Mouse (Mus musculus): ENCODE measurements around the gene Smug1.

The Smug1 gene

DNA sequence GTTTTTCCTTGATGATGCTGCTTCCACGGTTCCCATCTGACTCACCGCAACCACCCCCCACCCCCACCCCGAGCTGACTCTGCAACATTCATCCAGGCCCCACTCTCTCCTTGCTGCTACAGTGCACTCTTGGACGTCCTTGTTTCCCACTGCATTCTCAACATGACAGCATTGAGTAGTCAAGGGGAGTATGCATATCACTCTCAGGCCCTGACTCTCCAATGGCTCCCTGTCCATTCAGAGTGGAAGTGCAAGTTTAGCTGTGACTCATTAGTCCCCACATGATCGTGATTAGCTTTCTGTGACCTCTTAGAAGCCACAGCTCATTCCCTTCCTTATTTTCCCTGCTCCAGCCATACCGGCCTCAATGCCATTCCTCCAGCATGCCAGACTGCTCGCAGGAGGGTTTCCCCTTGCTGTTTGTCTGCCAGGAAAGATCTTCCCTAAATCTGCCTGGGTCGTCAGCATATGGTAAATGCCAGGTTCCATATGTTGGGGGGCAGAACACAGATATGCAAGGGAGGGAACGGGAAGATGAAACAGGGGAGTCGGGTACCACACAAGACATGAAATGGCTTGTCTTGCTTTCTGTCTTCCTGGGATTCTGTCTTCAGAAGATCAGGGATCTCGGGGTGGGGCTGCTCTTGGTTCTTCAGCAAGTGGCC is 21.1 kb downstream of the Smug1 start:
- no peak for DNase-seq (ENCODE audit: low read depth, low spot score)

DNA sequence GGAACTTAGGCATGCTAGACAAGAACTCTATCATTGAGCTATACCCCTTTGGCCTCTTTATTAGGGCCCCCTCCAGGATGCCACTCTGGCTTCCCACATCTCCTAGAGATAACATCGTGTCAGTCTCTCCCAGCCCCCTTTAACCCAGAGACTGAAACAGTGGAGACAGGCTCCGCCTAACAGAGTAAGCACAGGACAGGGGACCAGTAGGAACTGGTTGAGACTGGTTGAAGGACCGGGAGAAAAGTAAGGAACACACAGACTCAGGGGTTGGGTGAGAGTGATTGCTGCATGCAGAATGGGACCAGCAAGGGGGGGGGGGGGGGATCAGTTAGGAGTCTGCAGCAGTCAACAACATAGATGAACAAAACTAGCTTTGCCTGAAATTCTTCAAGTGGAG is 22.7 kb downstream of the Smug1 start:
- no peak for DNase-seq (ENCODE audit: low read depth, low spot score)

DNA sequence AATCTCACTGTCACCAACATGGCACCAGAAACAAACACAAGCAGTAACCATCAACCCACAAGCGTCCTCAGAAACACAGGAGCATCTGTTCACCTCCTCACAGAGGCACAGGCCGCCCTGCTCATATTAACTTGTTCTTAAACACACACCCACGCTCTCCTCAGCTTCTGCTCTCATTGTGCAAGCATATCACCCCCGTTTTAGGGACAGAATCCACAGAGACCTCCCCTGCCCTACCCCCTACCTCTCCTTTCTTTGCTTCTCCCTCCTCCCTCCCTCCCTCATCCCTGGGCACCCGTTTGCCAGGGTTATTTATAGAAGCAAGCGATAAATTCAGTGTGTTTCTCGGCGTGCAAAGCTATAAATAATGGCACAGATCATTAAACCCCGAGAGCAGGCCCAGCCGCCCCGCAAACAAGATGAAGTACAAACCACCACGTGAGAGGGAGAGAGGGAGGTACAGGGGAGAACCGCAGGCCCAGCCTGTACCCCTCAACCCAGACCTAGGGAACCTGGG is 31.4 kb downstream of the Smug1 start:
- no peak for DNase-seq (ENCODE audit: low read depth, low spot score)

DNA sequence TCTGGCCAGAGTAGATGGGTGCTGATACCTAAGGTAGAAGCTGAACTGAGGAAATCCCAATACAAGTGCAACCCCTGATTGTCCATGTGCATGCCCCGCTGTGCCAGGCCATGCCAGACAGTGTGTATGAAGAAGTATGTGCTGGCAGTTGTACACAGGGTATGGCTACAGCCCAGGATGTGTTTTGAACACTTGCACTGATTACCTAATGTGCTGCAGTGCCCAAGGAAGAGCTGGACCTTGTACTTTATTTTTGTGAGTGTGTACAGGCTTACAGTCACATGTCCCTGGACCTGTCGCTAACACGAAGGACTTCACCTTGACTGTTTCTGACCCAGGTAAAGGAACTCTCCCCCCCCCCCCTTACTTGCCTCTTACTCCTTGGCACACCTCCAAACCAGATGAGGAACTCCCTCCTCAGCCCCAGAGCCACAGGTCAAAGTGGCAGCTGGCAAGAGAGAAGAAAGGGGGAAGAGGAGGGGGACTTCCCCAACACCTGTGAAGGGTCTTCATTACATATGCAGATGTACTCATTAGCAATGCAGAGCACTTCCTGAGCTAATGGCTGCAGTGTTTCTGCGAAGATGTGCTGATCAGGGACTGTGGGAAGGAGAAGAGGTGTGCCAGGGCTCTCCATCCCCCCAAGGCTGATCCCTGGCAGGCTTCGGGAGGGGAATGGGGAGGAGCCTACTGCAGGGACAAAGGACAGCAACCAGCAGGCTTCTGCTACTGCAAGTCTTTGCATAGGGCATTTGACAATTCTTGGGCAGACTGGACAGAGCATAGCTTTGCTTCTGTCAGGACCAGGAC is 32.4 kb downstream of the Smug1 start:
- DNase-seq (ENCODE audit: low read depth, low spot score): no peak

GRCm38 (mm10) chr15:103133761-103134160 is 33.1 kb downstream of the Smug1 start:
- no peak for DNase-seq (ENCODE audit: low read depth, low spot score)

DNA sequence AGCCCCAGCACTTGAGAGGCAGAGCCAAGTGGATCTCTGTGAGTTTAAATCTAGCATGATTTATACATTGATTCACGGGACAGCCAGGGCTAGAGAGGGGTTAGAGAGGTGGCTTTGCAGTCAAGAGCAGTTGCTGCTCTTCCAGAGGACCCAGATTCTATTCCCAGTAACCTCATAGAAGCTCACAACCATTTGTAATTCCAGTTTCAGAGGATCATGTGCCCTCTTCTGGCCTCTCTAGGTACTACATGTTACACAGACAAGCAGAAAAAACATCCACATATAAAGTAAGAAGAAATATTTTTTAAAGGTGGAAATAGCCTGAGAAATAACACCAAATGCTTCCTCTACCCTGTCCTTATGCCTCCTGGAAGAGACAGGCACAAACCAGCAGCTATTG is 36.2 kb downstream of the Smug1 start:
- DNase-seq (ENCODE audit: low read depth, low spot score): no peak

- DNase-seq (ENCODE audit: low read depth, low spot score): no peak
Measured at GRCm38 (mm10) chr15:103129289-103129688, 37.6 kb downstream of the Smug1 start.

- DNase-seq (ENCODE audit: low read depth, low spot score): no peak
Measured at GRCm38 (mm10) chr15:103128056-103128833, 38.6 kb downstream of the Smug1 start.

DNA sequence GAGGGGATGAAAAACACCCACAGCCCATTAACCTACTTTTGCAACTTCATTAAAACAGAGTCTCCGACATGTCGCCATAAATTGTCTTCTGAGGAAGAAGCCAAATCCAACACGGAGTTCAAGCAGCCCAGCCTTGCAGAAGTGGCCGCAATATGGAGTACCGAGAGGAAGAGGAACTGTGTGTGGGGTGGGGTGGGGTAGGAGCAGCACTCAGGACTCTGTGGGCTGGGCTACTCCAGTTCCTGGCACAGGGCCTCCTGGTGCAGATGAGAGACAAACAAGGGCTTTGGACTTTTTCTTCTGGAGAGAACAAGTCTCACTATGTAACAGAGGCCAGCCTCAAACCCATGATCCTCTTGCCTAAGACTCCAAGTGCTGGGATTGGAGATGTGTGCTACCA is 40.9 kb downstream of the Smug1 start:
- DNase-seq (ENCODE audit: low read depth, low spot score): no peak

DNA sequence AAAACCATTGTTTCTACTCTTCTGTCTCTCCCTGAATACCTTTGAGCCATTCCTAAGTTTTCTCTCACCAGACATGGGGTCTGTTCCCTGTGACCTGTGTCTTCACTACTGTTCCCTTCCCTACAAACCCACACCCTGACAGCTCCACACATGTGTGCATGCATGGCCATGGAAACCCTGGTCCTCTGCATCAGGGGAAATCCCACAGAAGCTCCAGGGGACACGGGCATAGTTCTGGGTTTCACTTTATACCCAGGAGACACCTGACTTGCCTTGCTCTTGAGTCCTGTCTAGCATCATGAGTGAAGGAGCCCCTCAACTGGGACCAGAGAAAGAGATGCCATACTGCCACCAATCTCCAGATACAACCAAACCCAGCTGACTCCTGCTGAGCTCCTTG is 42.6 kb downstream of the Smug1 start:
- no peak for DNase-seq (ENCODE audit: low read depth, low spot score)

- DNase-seq (ENCODE audit: low read depth, low spot score): no peak
Measured at GRCm38 (mm10) chr15:103123343-103123742, 43.5 kb downstream of the Smug1 start.

GRCm38 (mm10) chr15:103122372-103122771 is 44.5 kb downstream of the Smug1 start:
- DNase-seq (ENCODE audit: low read depth, low spot score): no peak

- no peak for DNase-seq (ENCODE audit: low read depth, low spot score)
Measured at GRCm38 (mm10) chr15:103121416-103121815, 45.5 kb downstream of the Smug1 start.

DNA sequence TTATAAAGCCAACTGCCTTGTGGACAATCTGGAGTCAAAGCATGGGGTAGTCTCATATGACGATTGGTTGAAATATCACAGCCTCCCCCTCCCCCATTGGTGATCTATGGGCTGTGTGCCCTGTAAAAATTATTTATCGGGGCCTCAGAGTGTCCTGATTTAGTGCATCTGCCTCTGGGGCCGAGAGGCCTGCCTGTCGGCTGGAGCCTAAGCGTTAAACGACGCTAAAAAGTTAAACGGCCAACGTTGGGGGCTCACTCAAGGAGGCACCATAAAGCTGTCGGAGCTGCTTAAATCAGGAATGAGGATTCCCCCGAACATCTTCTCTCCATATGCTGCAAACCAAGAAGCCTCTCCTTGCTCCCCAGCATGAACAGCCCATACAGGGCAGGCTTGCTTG is 46.3 kb downstream of the Smug1 start:
- no peak for DNase-seq (ENCODE audit: low read depth, low spot score)

DNA sequence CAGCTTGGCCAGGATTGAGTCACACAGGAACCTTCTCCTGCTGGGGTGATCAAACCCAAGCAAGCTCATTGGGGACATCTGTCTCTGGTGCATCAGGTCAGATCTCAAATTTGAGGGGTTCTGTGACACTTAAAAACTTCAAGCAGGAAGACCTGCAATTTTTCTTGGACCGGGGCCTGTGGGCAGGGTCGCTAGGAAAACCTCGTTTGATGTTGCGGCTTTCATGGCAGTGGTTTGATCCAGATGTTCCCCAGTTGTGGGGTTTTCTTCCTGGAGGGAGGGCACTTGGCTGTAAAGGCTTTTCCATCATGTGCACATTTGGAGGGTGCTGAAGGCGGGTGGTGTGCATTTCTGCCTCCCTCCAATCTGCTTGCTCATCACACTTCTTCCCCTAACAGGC is 51.2 kb downstream of the Smug1 start:
- DNase-seq (ENCODE audit: low read depth, low spot score): no peak

DNA sequence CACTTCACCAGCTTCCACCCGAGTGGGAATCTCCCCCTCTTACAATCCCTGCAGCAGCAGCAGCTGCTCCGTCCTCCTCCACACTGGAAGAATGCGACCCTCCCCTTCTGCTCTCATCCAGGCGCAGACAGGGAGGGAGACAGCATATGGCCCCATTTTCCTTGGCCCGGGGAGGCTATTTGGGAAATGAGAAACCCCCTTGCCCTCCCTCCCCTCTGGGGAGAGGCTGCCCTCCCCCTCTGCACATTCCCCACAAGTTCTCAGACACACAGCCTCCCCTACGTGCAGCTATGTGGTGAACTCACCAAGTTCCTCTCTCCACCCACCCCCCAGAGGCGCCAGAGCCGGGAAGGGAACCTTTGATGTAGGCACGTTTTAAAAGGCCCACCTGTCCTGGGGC is 51.6 kb downstream of the Smug1 start:
- no peak for DNase-seq (ENCODE audit: low read depth, low spot score)

- DNase-seq (ENCODE audit: low read depth, low spot score): no peak
Measured at GRCm38 (mm10) chr15:103113077-103113476, 53.8 kb downstream of the Smug1 start.

- DNase-seq (ENCODE audit: low read depth, low spot score): no peak
Measured at GRCm38 (mm10) chr15:103112309-103112708, 54.6 kb downstream of the Smug1 start.

DNA sequence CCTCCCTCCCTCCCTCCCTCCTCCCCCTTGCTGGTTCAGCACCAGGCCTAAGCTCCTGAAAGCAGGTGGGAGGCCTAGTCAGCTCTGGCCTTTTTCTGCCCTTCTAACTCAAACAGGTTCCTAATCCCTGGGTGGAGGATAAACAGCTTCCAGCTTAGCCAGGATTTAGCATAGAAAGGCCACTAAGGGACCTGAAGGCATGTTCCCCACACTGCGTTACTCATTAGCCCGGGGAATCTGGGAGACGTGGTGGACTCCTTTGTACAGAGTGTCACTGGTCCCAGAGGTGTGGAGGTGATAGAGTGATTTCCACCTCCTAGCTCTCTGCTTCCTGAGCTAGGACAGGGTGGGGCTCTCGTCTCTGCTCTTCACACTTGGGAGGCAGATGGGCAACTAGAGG is 57.0 kb downstream of the Smug1 start:
- DNase-seq (ENCODE audit: low read depth, low spot score): peak; percentile 65

- DNase-seq (ENCODE audit: low read depth, low spot score): no peak
Measured at GRCm38 (mm10) chr15:103108066-103108676, 58.7 kb downstream of the Smug1 start.

GRCm38 (mm10) chr15:103106201-103106600 is 60.7 kb downstream of the Smug1 start:
- no peak for DNase-seq (ENCODE audit: low read depth, low spot score)
